Mouse (Mus musculus) limb, embryonic 15.5 days (tissue): ENCODE measurements at regions not wholly inside any gene's neighbourhood (a gene's known extent, or its start where the extent isn't known, plus 50 kb on each side); places are given as distances from the start of the nearest gene placed in this dataset.
A peak's percentile ranks its signal among the peaks of the same experiment; 100 is the strongest.
"Not testable (repeated sequence)": the region's sequence is repeated elsewhere in the genome, so short reads cannot be mapped to it uniquely, and the experiment has no call there.

ENCODE experiments used
- ATAC-seq: fragments of 200-750 bp; cut with Nextera tagmentation; 2 replicates; pipeline ENCODE4 v1.8.0; 2017; ENCODE audit warnings: low read depth, moderate TSS enrichment; ENCODE audit not compliant: insufficient number of reproducible peaks, low FRiP score, low TSS enrichment
- H3K27ac ChIP-seq: fragments of 300-500 bp; sonication (generic); 2 replicates; pipeline ENCODE4 v1.5.1; 2015; ENCODE audit warnings: moderate library complexity, mild to moderate bottlenecking, inconsistent platforms
- H3K27me3 ChIP-seq: fragments of 300-500 bp; sonication (generic); 2 replicates; pipeline ENCODE4 v1.6.1; 2015; ENCODE audit warnings: inconsistent platforms
- H3K36me3 ChIP-seq: fragments of 300-500 bp; sonication (generic); 2 replicates; pipeline ENCODE4 v1.6.1; 2015; ENCODE audit warnings: inconsistent platforms
- H3K4me1 ChIP-seq: fragments of 300-500 bp; sonication (generic); 2 replicates; pipeline ENCODE4 v1.6.1; 2015; ENCODE audit warnings: inconsistent platforms
- H3K4me2 ChIP-seq: fragments of 300-500 bp; sonication (generic); 2 replicates; pipeline ENCODE4 v1.6.1; 2015; ENCODE audit warnings: mild to moderate bottlenecking, inconsistent platforms
- H3K4me3 ChIP-seq: fragments of 300-500 bp; sonication (generic); 2 replicates; pipeline ENCODE4 v1.5.1; 2015; ENCODE audit warnings: mild to moderate bottlenecking, inconsistent platforms
- H3K9ac ChIP-seq: fragments of 300-500 bp; sonication (generic); 2 replicates; pipeline ENCODE4 v1.6.1; 2015; ENCODE audit warnings: inconsistent platforms
- H3K9me3 ChIP-seq: fragments of 300-500 bp; sonication (generic); 2 replicates; pipeline ENCODE4 v1.6.1; 2016; ENCODE audit warnings: inconsistent platforms
- WGBS: fragments of 180-500 bp; shearing (Covaris S2); methylation state at CpG from one replicate; pipeline ENCODE4 v1.1.7; 2015; 5-methylcytosine and 5-hydroxymethylcytosine counted together

DNA sequence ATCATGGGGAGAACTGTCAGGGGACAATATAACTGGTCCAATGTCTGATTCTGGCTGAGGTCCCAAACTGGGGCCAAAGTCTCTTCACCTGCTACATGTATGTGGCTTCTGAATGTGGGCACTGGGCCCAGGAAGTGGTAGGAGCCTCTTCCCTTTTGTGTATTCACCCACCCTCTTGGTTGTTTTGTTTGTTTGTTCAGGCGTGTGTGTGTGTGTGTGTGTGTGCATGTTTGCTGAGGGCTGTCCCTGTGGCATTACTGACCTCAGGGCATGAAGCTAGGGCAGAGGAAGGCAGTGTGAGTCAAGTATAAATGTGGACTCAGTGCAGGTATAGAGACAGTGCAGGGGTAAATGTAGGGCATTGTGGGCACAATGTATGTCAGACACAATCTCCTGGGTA lies 331.3 kb upstream of the Shh start:
- Histone ChIP-seq H3K27me3 (no peaks in the 10 kb centered on the region), H3K27ac (no peak overlapping the region), H3K9ac (no peak overlapping the region), H3K4me2 (no peak overlapping the region), H3K36me3 (no peaks in the 10 kb centered on the region), H3K9me3 (no peaks in the 10 kb centered on the region), H3K4me1 (no peaks in the 10 kb centered on the region), H3K4me3 (no peak overlapping the region)
- WGBS = 62% methylated on average over 1 of the region's 1 CpGs
- no peak for ATAC-seq

DNA sequence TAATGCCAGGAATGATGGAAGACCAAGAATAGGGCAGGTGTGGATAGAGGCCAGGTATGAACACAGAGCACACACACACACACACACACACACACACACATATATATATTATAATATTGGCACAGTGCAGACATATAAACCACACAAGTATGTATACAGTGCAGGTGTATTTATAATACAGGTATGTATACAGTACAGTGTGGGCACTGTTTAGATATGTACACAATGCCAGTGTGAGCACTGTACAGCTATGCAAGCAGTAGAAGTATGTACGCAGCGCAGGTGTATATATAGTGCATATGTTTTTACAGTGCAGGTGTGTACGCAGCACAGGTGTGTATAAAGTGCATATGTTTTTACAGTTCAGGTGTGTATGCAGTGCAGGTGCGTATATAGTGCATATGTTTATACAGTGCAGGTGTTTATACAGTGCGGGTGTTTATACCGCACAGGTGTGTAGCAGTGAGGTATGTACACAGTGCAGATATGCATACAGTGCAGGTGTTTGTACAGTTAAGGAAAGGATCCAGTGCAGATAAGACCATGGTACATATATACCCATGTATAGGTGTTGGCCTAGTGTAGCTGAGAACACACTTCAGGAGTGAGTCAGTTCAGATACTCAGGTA lies 328.2 kb upstream of the Shh start:
- Histone ChIP-seq H3K36me3 (no peaks in the 10 kb centered on the region), H3K27me3 (no peaks in the 10 kb centered on the region), H3K4me1 (no peaks in the 10 kb centered on the region), H3K4me3 (no peak overlapping the region), H3K9me3 (no peaks in the 10 kb centered on the region), H3K27ac (no peak overlapping the region), H3K9ac (no peak overlapping the region), H3K4me2 (no peak overlapping the region)
- WGBS = 91% methylated on average over 6 of the region's 6 CpGs
- ATAC-seq = peak; percentile 46; the same call in 1 of the 2 replicates

DNA sequence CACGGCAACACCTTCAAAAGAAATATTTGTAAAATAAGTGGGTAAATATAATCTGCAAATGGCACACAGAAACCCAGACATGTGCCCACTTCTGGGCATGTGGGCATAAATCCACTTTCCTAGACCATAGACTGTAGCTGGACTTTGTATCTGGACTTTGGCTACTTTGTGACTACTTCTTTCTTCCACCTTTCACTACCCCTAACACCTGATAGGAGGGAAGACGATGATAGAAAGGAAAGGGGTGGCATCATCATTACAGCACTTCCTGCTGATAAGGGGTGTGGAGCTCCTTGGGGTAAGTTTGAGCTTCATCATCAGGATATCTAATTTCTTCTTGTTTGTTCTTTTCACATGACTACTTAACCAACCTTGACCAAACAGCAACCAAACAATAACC lies 326.7 kb upstream of the Shh start:
- H3K4me1 ChIP-seq = no peaks in the 10 kb centered on the region
- H3K36me3 ChIP-seq = no peaks in the 10 kb centered on the region
- H3K27me3 ChIP-seq = no peaks in the 10 kb centered on the region
- H3K9me3 ChIP-seq = no peaks in the 10 kb centered on the region
- WGBS = 71% methylated on average over 2 of the region's 2 CpGs
- no peak overlapping the region for H3K4me3 ChIP-seq
- no peak overlapping the region for H3K4me2 ChIP-seq
- ATAC-seq = no peak
- no peak overlapping the region for H3K9ac ChIP-seq
- no peak overlapping the region for H3K27ac ChIP-seq

DNA sequence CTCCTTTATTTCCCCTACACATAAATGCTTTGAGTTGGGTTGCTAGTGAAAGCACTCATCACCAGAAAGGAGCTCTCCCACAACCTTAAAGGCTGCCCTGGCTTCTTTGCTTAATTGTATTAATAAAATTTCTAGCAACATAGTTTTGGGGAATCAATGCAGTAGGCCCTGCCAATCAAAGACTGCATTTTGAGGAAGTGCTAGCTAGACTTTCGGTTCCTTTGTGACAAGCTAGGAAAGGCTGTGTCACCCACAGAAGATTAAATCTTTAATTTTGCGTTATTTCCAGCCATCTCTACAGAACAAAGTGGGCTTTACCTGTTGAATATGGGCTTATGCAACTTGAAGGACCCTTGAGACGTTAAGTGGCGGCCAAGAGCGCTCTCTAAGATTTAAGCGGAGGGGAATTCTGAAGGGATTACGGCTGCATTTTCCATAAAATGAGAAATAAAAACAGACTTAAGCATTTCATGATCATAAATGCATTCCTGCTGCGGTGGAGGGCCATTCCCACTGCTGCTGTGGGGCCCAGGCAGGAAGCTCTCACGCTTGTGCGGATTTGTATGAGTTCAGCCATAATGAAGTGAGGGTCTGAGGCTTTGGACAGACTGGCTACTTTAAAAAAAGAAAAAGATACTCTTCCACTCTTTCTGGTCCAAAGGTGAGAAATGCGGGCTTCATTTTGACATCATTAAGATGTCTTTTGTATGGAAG lies 318.4 kb upstream of the Shh start:
- Histone ChIP-seq H3K9me3 (no peaks in the 10 kb centered on the region), H3K36me3 (no peaks in the 10 kb centered on the region), H3K27ac (no peak overlapping the region), H3K27me3 (no peaks in the 10 kb centered on the region), H3K4me1 (no peaks in the 10 kb centered on the region), H3K4me2 (no peak overlapping the region), H3K9ac (no peak overlapping the region), H3K4me3 (no peak overlapping the region)
- WGBS = 48% methylated on average over 11 of the region's 11 CpGs
- no peak for ATAC-seq

DNA sequence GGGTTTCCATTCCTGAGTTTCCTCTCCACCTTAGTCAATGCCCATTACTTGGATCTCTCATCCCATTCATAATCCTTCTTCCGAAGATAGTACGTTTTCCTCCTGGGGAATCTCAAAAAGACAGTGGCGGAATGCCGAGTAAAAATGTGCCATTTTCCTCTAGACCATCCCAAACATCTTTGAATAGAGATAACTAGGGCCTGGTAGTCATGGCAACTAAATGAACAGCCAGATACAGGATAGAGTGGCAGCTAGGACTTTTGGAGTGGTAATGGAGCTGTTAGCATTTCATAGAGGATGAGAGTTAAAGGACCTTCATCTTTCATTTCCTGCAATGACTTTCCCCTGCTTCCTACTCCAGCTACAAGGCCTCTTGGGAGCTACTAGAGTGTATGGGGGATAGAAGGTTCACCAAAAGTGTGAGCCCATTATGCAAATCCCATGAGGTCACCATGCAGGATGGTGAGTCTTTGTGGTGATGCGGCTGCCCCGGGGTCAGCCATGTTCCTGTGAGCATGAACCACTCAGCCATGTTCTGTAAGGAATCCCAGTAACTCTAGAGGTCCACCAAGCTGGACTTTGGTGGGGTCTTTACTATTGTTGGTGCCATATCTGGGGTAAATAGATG lies 317.4 kb upstream of the Shh start:
- WGBS = 94% methylated on average over 6 of the region's 6 CpGs

GRCm38 (mm10) chr5:28775648-28776359 lies 308.7 kb upstream of the Shh start:
- WGBS = 83% methylated on average over 2 of the region's 2 CpGs
- H3K9ac ChIP-seq = no peak overlapping the region

More for the DNA sequence above, 317.4 kb upstream of the Shh start:
- Histone ChIP-seq H3K9ac (no peak overlapping the region), H3K4me2 (no peak overlapping the region), H3K27ac (no peak overlapping the region), H3K9me3 (no peaks in the 10 kb centered on the region), H3K27me3 (no peaks in the 10 kb centered on the region), H3K4me3 (no peak overlapping the region), H3K4me1 (no peaks in the 10 kb centered on the region), H3K36me3 (no peaks in the 10 kb centered on the region)
- ATAC-seq = no peak

DNA sequence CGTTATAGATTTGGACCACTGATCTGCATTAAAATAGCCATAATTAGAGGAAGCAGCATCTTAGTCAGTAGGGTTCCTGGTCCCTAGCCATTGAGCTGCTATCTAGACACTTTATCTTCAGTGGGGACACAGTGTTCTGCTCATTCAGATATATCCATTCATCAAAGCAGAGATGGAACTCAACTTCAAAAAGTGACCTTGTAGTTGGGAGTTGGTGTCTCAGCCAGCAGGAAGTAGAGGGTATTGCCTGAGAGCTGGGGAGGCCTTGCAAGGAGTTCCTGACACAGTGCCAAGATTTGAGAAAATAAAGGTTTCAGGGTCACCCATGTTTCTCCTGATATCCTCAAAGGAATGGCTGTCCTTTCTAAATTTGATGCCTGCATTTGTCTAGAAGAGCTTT lies 304.7 kb upstream of the Shh start:
- H3K27me3 ChIP-seq = no peaks in the 10 kb centered on the region
- no peak overlapping the region for H3K4me3 ChIP-seq
- no peaks in the 10 kb centered on the region for H3K9me3 ChIP-seq
- no peak for ATAC-seq
- H3K4me1 ChIP-seq = no peaks in the 10 kb centered on the region
- 85% methylated on average over 1 of the region's 1 CpGs for WGBS
- H3K9ac ChIP-seq = no peak overlapping the region
- H3K36me3 ChIP-seq = no peaks in the 10 kb centered on the region
- no peak overlapping the region for H3K4me2 ChIP-seq
- no peak overlapping the region for H3K27ac ChIP-seq

More at GRCm38 (mm10) chr5:28775648-28776359, 308.7 kb upstream of the Shh start:
- no peak overlapping the region for H3K4me3 ChIP-seq
- no peak overlapping the region for H3K4me2 ChIP-seq
- no peak for ATAC-seq
- H3K4me1 ChIP-seq = no peaks in the 10 kb centered on the region
- no peaks in the 10 kb centered on the region for H3K9me3 ChIP-seq
- no peaks in the 10 kb centered on the region for H3K36me3 ChIP-seq
- H3K27ac ChIP-seq = no peak overlapping the region
- H3K27me3 ChIP-seq = no peaks in the 10 kb centered on the region

GRCm38 (mm10) chr5:28756171-28756948 lies 289.3 kb upstream of the Shh start:
- Histone ChIP-seq H3K27me3 (no peaks in the 10 kb centered on the region), H3K4me2 (no peak overlapping the region)

GRCm38 (mm10) chr5:28751821-28752220 lies 284.8 kb upstream of the Shh start:
- not testable (repeated sequence) for H3K27me3 ChIP-seq, H3K9ac ChIP-seq, H3K4me2 ChIP-seq, H3K4me1 ChIP-seq, H3K9me3 ChIP-seq, H3K4me3 ChIP-seq, H3K36me3 ChIP-seq, H3K27ac ChIP-seq, ATAC-seq

More at GRCm38 (mm10) chr5:28756171-28756948, 289.3 kb upstream of the Shh start:
- Histone ChIP-seq H3K9ac (no peak overlapping the region), H3K9me3 (no peaks in the 10 kb centered on the region), H3K4me3 (no peak overlapping the region), H3K27ac (no peak overlapping the region), H3K36me3 (no peaks in the 10 kb centered on the region), H3K4me1 (no peaks in the 10 kb centered on the region)
- no peak for ATAC-seq
- WGBS = 87% methylated on average over 6 of the region's 6 CpGs

DNA sequence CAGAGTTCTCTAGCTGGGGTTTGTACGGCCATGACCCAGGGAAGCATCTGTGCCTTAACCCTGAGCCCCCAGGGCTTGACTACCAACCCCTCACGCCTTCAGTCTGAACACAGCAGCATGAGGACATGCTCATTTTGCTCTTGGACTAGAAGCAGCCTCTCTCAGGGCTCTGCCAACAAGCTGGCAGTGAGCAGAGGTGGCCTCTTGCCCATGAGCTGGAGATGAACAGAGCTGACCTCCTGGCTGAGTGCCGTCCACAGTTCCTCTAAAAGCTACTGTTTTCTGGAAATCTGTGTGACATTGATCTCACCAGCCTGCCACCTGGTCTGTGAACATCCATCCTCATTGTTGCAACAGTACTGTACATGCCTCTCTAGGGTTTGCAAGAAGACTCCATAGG lies 267.7 kb upstream of the Shh start:
- ATAC-seq = no peak
- Histone ChIP-seq H3K4me2 (no peak overlapping the region), H3K27ac (no peak overlapping the region), H3K4me1 (no peaks in the 10 kb centered on the region), H3K4me3 (no peak overlapping the region), H3K27me3 (no peaks in the 10 kb centered on the region), H3K36me3 (no peaks in the 10 kb centered on the region), H3K9me3 (no peaks in the 10 kb centered on the region), H3K9ac (no peak overlapping the region)
- 80% methylated on average over 3 of the region's 3 CpGs for WGBS

DNA sequence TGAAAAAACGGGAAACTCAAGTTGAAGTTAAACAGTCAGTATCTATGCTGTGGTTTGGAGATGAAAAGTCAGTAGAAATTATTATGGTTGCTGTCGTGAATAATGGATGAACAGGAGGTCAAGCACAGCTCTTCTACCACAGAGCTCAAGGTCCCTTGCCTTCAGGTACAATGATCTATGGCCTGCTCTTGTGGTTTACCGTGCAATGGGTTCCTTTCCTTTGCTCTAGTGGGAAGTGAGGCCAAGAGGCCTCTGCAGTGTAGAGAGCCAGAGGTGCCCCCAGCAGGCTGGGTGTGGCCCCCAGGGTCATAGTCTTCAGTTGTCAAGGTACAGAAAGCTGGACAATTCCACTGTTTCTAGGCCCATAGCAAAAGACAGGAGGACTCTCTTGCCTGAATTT lies 255.0 kb upstream of the Shh start:
- H3K9ac ChIP-seq = no peak overlapping the region
- no peaks in the 10 kb centered on the region for H3K27me3 ChIP-seq
- no peak for ATAC-seq
- H3K4me3 ChIP-seq = no peak overlapping the region
- WGBS = 74% methylated on average over 3 of the region's 3 CpGs
- no peak overlapping the region for H3K4me2 ChIP-seq
- H3K4me1 ChIP-seq = no peaks in the 10 kb centered on the region
- no peak overlapping the region for H3K27ac ChIP-seq
- H3K9me3 ChIP-seq = no peaks in the 10 kb centered on the region
- no peaks in the 10 kb centered on the region for H3K36me3 ChIP-seq
